Comparison of ENCODE assay signal across 9 mouse cellular contexts in the genomic region with DNA sequence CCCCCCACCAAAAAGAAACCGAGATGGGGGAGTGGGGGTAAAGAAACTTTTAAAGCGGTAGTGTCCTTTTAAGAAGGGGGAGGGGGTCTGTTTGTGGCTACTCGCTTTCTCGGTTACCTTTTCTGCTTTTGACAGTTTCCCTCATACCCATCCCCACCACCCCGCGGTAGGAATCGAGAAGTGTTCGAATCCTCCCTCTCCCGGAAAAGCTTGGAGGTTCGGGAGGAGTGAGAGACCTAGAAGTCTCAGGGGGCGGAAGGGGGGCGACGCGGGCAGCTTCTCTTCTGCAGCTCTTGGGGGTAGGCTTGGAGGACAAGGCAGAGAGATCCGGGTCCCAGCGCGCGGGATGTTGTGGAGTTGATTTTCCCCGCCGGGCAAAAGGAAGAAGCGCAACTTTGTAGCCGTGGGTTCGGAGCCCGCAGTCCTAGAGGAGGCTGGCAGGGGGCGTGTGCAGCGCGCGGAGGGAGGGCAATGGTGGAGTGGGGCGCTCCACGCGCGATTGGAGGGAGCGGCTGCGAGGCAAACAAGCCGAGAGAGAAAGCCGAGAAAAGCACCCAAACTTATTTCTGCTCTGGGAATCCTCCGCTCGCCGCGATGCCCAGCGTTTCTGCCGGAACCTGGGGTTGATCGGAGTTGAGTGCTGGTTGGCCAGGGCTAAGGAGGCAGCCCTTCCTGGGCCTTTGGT. TPM values are rescaled to one million over a fixed set of nuclear protein-coding genes. Genes with fewer than 3 reads are reported as not detected.
A peak's percentile ranks its signal among the peaks of the same experiment; 100 is the strongest.
DNase-seq lines count a peak whose midpoint lies in the region; ATAC-seq and TF ChIP-seq lines count a peak whose summit lies in the region.
"Had no signal": no experiment of that assay in that cellular context is flagged by ENCODE, and none has a peak within 500 bp of the region (broad histone marks: within the 10 kb centered on the region; RNA-seq: fewer than 3 reads in every experiment).

No protein-coding gene starts in this region.

- no peaks in the 10 kb centered on the region for H3K36me3 ChIP-seq in spleen, adult 2 months (ENCODE audit: control insufficient read depth, insufficient read depth, low read length)
- no peaks in the 10 kb centered on the region for H3K36me3 ChIP-seq in embryonic facial prominence, embryonic 15.5 days
- no peaks in the 10 kb centered on the region for H3K36me3 ChIP-seq in heart, embryonic 12.5 days
- H3K36me3 ChIP-seq in kidney, embryonic 16.5 days (ENCODE audit: insufficient read depth, low read length) = no peaks in the 10 kb centered on the region
- no peaks in the 10 kb centered on the region for H3K36me3 ChIP-seq in liver, embryonic 11.5 days (ENCODE audit: control insufficient read depth, insufficient read depth, low read length)
- H3K36me3 ChIP-seq in neural tube, embryonic 14.5 days (ENCODE audit: control insufficient read depth, insufficient read depth, low read length) = no peaks in the 10 kb centered on the region

- 3% methylated on average over 43 of the region's 43 CpGs for WGBS in spleen, adult 2 months
- WGBS in embryonic facial prominence, embryonic 15.5 days = 1% methylated on average over 43 of the region's 43 CpGs
- under 1% methylated on average over 43 of the region's 43 CpGs for WGBS in heart, embryonic 12.5 days
- under 1% methylated on average over 43 of the region's 43 CpGs for WGBS in kidney, embryonic 16.5 days
- under 1% methylated on average over 43 of the region's 43 CpGs for WGBS in liver, embryonic 11.5 days
- WGBS in neural tube, embryonic 14.5 days = 3% methylated on average over 43 of the region's 43 CpGs

- peaks cover 11% of the 10 kb centered on the region for H3K27me3 ChIP-seq in spleen, adult 2 months (ENCODE audit: control insufficient read depth, insufficient read depth, low read length)
- H3K27me3 ChIP-seq in embryonic facial prominence, embryonic 15.5 days = no peaks in the 10 kb centered on the region; the same call in 1 of the 2 replicates
- peaks cover 2% of the 10 kb centered on the region; the same call in 1 of the 2 replicates for H3K27me3 ChIP-seq in heart, embryonic 12.5 days (replicated peaks)
- H3K27me3 ChIP-seq in kidney, embryonic 16.5 days (ENCODE audit: insufficient read depth, low read length) = peaks cover 2% of the 10 kb centered on the region; the same call in 1 of the 2 replicates
- H3K27me3 ChIP-seq in liver, embryonic 11.5 days (replicated peaks; ENCODE audit: control insufficient read depth, insufficient read depth, low read length) = peaks cover 36% of the 10 kb centered on the region
- H3K27me3 ChIP-seq in neural tube, embryonic 14.5 days (ENCODE audit: control insufficient read depth, insufficient read depth, low read length) = no peaks in the 10 kb centered on the region
- H3K27me3 ChIP-seq: CH12.LX had no signal

- H3K4me2 ChIP-seq in embryonic facial prominence, embryonic 15.5 days (replicated peaks) = peak overlapping the region; percentile 94
- peak overlapping the region; percentile 96 for H3K4me2 ChIP-seq in heart, embryonic 12.5 days
- peak overlapping the region; percentile 96 for H3K4me2 ChIP-seq in kidney, embryonic 16.5 days (replicated peaks; ENCODE audit: low read depth, low read length)
- peak overlapping the region; percentile 80 for H3K4me2 ChIP-seq in liver, embryonic 11.5 days
- peak overlapping the region; percentile 91 for H3K4me2 ChIP-seq in neural tube, embryonic 14.5 days (ENCODE audit: low read depth, low read length)

- no peaks in the 10 kb centered on the region for H3K9me3 ChIP-seq in embryonic facial prominence, embryonic 15.5 days (replicated peaks)
- H3K9me3 ChIP-seq in heart, embryonic 12.5 days (replicated peaks) = no peaks in the 10 kb centered on the region
- H3K9me3 ChIP-seq in kidney, embryonic 16.5 days (ENCODE audit: low read length) = no peaks in the 10 kb centered on the region
- no peaks in the 10 kb centered on the region for H3K9me3 ChIP-seq in liver, embryonic 11.5 days (ENCODE audit: control insufficient read depth, low read length)
- no peaks in the 10 kb centered on the region for H3K9me3 ChIP-seq in neural tube, embryonic 14.5 days (ENCODE audit: control insufficient read depth, low read length)

- peak overlapping the region; percentile 27; the same call in 1 of the 2 replicates for H3K4me3 ChIP-seq in spleen, adult 2 months (ENCODE audit: extremely low read depth, insufficient read depth, insufficient read length)
- H3K4me3 ChIP-seq in embryonic facial prominence, embryonic 15.5 days (replicated peaks) = peak overlapping the region; percentile 89
- H3K4me3 ChIP-seq in heart, embryonic 12.5 days = peak overlapping the region; percentile 99
- H3K4me3 ChIP-seq in kidney, embryonic 16.5 days (ENCODE audit: low read length) = peak overlapping the region; percentile 83
- H3K4me3 ChIP-seq in liver, embryonic 11.5 days (ENCODE audit: low read depth, low read length) = peak overlapping the region; percentile 63
- peak overlapping the region; percentile 76 for H3K4me3 ChIP-seq in neural tube, embryonic 14.5 days (ENCODE audit: low read depth, low read length)

- H3K27ac ChIP-seq in spleen, adult 2 months (ENCODE audit: insufficient read depth, low read length) = no peak overlapping the region
- peak overlapping the region; percentile 96 for H3K27ac ChIP-seq in embryonic facial prominence, embryonic 15.5 days (replicated peaks)
- no peak overlapping the region for H3K27ac ChIP-seq in heart, embryonic 12.5 days (ENCODE audit: poor library complexity, severe bottlenecking)
- peak overlapping the region; percentile 91 for H3K27ac ChIP-seq in kidney, embryonic 16.5 days (ENCODE audit: low read length)
- no peak overlapping the region for H3K27ac ChIP-seq in liver, embryonic 11.5 days (ENCODE audit: low read depth, low read length)
- peak overlapping the region; percentile 92; the same call in 1 of the 2 replicates for H3K27ac ChIP-seq in neural tube, embryonic 14.5 days (ENCODE audit: low read depth, low read length)

- no peak for TF ChIP-seq POLR2A in spleen, adult 2 months (IDR thresholded peaks at IDR 0.05; ENCODE audit: low read depth, low read length)

- no peak for DNase-seq in spleen, adult 2 months (ENCODE audit: low read depth in 1 of 2, low spot score in 2 of 2)
- DNase-seq in spleen, postnatal 36 days (ENCODE audit: low spot score in 2 of 2) = no peak
- peak; percentile 39 for DNase-seq in liver, embryonic 11.5 days (ENCODE audit: low spot score)
- no peak for DNase-seq in adipocyte (ENCODE audit: low spot score)

- H3K9ac ChIP-seq in embryonic facial prominence, embryonic 15.5 days = peak overlapping the region; percentile 79; the same call in 1 of the 2 replicates
- H3K9ac ChIP-seq in heart, embryonic 12.5 days = peak overlapping the region; percentile 74
- H3K9ac ChIP-seq in kidney, embryonic 16.5 days (replicated peaks; ENCODE audit: low read length) = peak overlapping the region; percentile 83
- no peak overlapping the region for H3K9ac ChIP-seq in liver, embryonic 11.5 days (ENCODE audit: low read depth, low read length)
- peak overlapping the region; percentile 80 for H3K9ac ChIP-seq in neural tube, embryonic 14.5 days (replicated peaks; ENCODE audit: low read depth, low read length)

- no peaks in the 10 kb centered on the region for H3K4me1 ChIP-seq in spleen, adult 2 months (ENCODE audit: control insufficient read depth, insufficient read depth, insufficient read length)
- peaks cover 22% of the 10 kb centered on the region for H3K4me1 ChIP-seq in embryonic facial prominence, embryonic 15.5 days
- peaks cover 9% of the 10 kb centered on the region for H3K4me1 ChIP-seq in heart, embryonic 12.5 days (replicated peaks)
- peaks cover 11% of the 10 kb centered on the region; the same call in 1 of the 2 replicates for H3K4me1 ChIP-seq in kidney, embryonic 16.5 days (ENCODE audit: insufficient read depth, low read length)
- peaks cover 4% of the 10 kb centered on the region; the same call in 1 of the 2 replicates for H3K4me1 ChIP-seq in liver, embryonic 11.5 days (replicated peaks; ENCODE audit: control insufficient read depth, insufficient read depth, low read length)
- no peaks in the 10 kb centered on the region; the same call in 1 of the 2 replicates for H3K4me1 ChIP-seq in neural tube, embryonic 14.5 days (ENCODE audit: control insufficient read depth, insufficient read depth, low read length)

- ATAC-seq in embryonic facial prominence, embryonic 15.5 days (ENCODE audit: insufficient number of reproducible peaks, low FRiP score, low TSS enrichment, low read depth) = no peak
- ATAC-seq in heart, embryonic 12.5 days (ENCODE audit: insufficient number of reproducible peaks, low FRiP score) = 0 out of 2 replicates have a peak, but pooled peaks have one; percentile 13
- peak; percentile 53 for ATAC-seq in kidney, embryonic 16.5 days (ENCODE audit: low FRiP score, low TSS enrichment)
- no peak for ATAC-seq in liver, embryonic 11.5 days (replicated peaks; ENCODE audit: low FRiP score)
- peak; percentile 32; the same call in 1 of the 2 replicates for ATAC-seq in neural tube, embryonic 14.5 days (ENCODE audit: low read depth)

- TF ChIP-seq CTCF in spleen, adult 2 months (IDR thresholded peaks at IDR 0.05; ENCODE audit: extremely low read depth, insufficient read depth, insufficient read length, insufficient replicate concordance) = no peak

RNA-seq across cellular contexts. Expression of a gene that starts 0.9 kb away (rescaled TPM):
- 1.7 and 2.3 TPM in 2 replicates for polyA plus RNA-seq in spleen, adult 2 months (2012; rRNA removed)
- polyA plus RNA-seq in embryonic facial prominence, embryonic 15.5 days (2015; fragmentation: Nextera tagmentation; extraction: Ambion mirVana) = 27.2 and 27.3 TPM in 2 replicates
- polyA plus RNA-seq in heart, embryonic 12.5 days (2016; fragmentation: Nextera tagmentation; extraction: Ambion mirVana) = 6.7 and 7.6 TPM in 2 replicates
- polyA plus RNA-seq in kidney, embryonic 16.5 days (2015; fragmentation: Nextera tagmentation; extraction: Ambion mirVana) = 9.4 and 9.5 TPM in 2 replicates
- 3.3 and 4.3 TPM in 2 replicates for polyA plus RNA-seq in liver, embryonic 11.5 days (2014; fragmentation: Nextera tagmentation; extraction: Ambion mirVana)
- polyA plus RNA-seq in neural tube, embryonic 14.5 days (2014; fragmentation: Nextera tagmentation; extraction: Ambion mirVana) = 18.4 and 23.2 TPM in 2 replicates

Comparison
In these comparisons a context has a peak if more than half of its experiments do, and no peak if none do; other contexts are left out.
1. H3K27ac ChIP-seq: peak in embryonic facial prominence, embryonic 15.5 days (single experiment), kidney, embryonic 16.5 days (single experiment) and neural tube, embryonic 14.5 days (single experiment); none in spleen, adult 2 months (single experiment), heart, embryonic 12.5 days (single experiment) and liver, embryonic 11.5 days (single experiment).
2. H3K4me3 ChIP-seq: peak in every context shown above with its lines; median percentile 99 in heart, embryonic 12.5 days; 89 in embryonic facial prominence, embryonic 15.5 days; 83 in kidney, embryonic 16.5 days; 76 in neural tube, embryonic 14.5 days; 63 in liver, embryonic 11.5 days; 27 in spleen, adult 2 months.
3. ATAC-seq: peak in heart, embryonic 12.5 days (single experiment), kidney, embryonic 16.5 days (single experiment) and neural tube, embryonic 14.5 days (single experiment); none in embryonic facial prominence, embryonic 15.5 days (single experiment) and liver, embryonic 11.5 days (single experiment).
4. Peak in every context shown above with its lines, with median percentiles within 50 percentile points of each other: H3K4me2 ChIP-seq.